Mouse (Mus musculus) C2C12 (cell line): ENCODE measurements at regions not wholly inside any gene's neighbourhood (a gene's known extent, or its start where the extent isn't known, plus 50 kb on each side); places are given as distances from the start of the nearest gene placed in this dataset.
"Not testable (repeated sequence)": the region's sequence is repeated elsewhere in the genome, so short reads cannot be mapped to it uniquely, and the experiment has no call there.

Source experiments
- H3K27me3 ChIP-seq: one replicate; pipeline ENCODE4 v1.6.1; 2011; ENCODE audit not compliant: control insufficient read depth, insufficient read depth, insufficient read length
- H3K36me3 ChIP-seq: one replicate; pipeline ENCODE4 v1.6.1; 2011; ENCODE audit not compliant: control insufficient read depth, insufficient read depth
- H3K4me3 ChIP-seq: one replicate; pipeline ENCODE4 v1.5.1; 2011; ENCODE audit warnings: mild to moderate bottlenecking, control low read depth; ENCODE audit not compliant: poor library complexity, insufficient read depth, severe bottlenecking
- H3K79me2 ChIP-seq: one replicate; pipeline ENCODE4 v1.6.1; 2011; ENCODE audit not compliant: control insufficient read depth, insufficient read depth
- H3K79me3 ChIP-seq: one replicate; pipeline ENCODE4 v1.6.1; 2011; ENCODE audit warnings: low read depth, control low read depth
- H3ac ChIP-seq: one replicate; pipeline ENCODE3; 2011; ENCODE audit warnings: low read depth; ENCODE audit not compliant: control insufficient read depth, insufficient read length
- CEBPB ChIP-seq: IDR thresholded peaks from one replicate; pipeline ENCODE4 v1.6.1; 2011; ENCODE audit warnings: low read depth, mild to moderate bottlenecking, control low read depth, moderate library complexity
- CTCF ChIP-seq: IDR thresholded peaks from one replicate; pipeline ENCODE4 v1.5.1; 2011; ENCODE audit not compliant: control insufficient read depth, insufficient read depth, insufficient read length
- FOSL1 ChIP-seq: IDR thresholded peaks from one replicate; pipeline ENCODE4 v1.8.0; 2011; ENCODE audit warnings: mild to moderate bottlenecking, low read length; ENCODE audit not compliant: poor library complexity, insufficient read depth, severe bottlenecking
- MAX ChIP-seq: IDR thresholded peaks from one replicate; pipeline ENCODE4 v1.6.1; 2011; ENCODE audit warnings: mild to moderate bottlenecking, control low read depth
- MYOD1 ChIP-seq: IDR thresholded peaks from one replicate; pipeline ENCODE4 v1.6.1; 2011; ENCODE audit warnings: low read depth; ENCODE audit not compliant: control insufficient read depth, insufficient read length
- MYOG ChIP-seq: IDR thresholded peaks from one replicate; pipeline ENCODE4 v1.6.1; 2011; ENCODE audit not compliant: control insufficient read depth, insufficient read length; ENCODE audit errors: extremely low read depth
- USF1 ChIP-seq: IDR thresholded peaks from one replicate; pipeline ENCODE4 v1.6.1; 2011; ENCODE audit warnings: low read depth, mild to moderate bottlenecking, control low read depth, moderate library complexity

- TF ChIP-seq USF1, result no peak
- TF ChIP-seq MAX, result no peak
- no peak for TF ChIP-seq MYOD1
- no peak for TF ChIP-seq CTCF
- TF ChIP-seq MYOG, result no peak
- no peak for TF ChIP-seq FOSL1
- TF ChIP-seq CEBPB, result no peak
- no peaks in the 10 kb centered on the region for H3K79me3 ChIP-seq
- no peaks in the 10 kb centered on the region for H3K27me3 ChIP-seq
- no peak overlapping the region for H3K4me3 ChIP-seq
- H3ac ChIP-seq, result no peak overlapping the region
- no peaks in the 10 kb centered on the region for H3K79me2 ChIP-seq
- H3K36me3 ChIP-seq, result no peaks in the 10 kb centered on the region
Measured at GRCm38 (mm10) chr10:96709698-96710356, 93.0 kb downstream of the Btg1 start.

- H3K4me3 ChIP-seq, result no peak overlapping the region
- H3K36me3 ChIP-seq, result no peaks in the 10 kb centered on the region
- H3ac ChIP-seq, result no peak overlapping the region
- no peaks in the 10 kb centered on the region for H3K27me3 ChIP-seq
- no peaks in the 10 kb centered on the region for H3K79me3 ChIP-seq
- TF ChIP-seq FOSL1 (no peak), MYOG (no peak), CTCF (no peak), USF1 (no peak), MYOD1 (no peak), CEBPB (no peak), MAX (no peak)
- H3K79me2 ChIP-seq, result no peaks in the 10 kb centered on the region
Measured at GRCm38 (mm10) chr10:96711993-96712392, 95.2 kb downstream of the Btg1 start.

- Histone ChIP-seq H3K79me3 (no peaks in the 10 kb centered on the region), H3K27me3 (no peaks in the 10 kb centered on the region), H3K79me2 (no peaks in the 10 kb centered on the region), H3K36me3 (no peaks in the 10 kb centered on the region), H3ac (no peak overlapping the region), H3K4me3 (no peak overlapping the region)
- TF ChIP-seq FOSL1 (no peak), MYOD1 (no peak), CTCF (no peak), MYOG (no peak), MAX (no peak), USF1 (no peak), CEBPB (no peak)
Measured at GRCm38 (mm10) chr10:96714702-96715101, 97.9 kb downstream of the Btg1 start.

- Histone ChIP-seq H3K79me2 (no peaks in the 10 kb centered on the region), H3K4me3 (no peak overlapping the region), H3K79me3 (no peaks in the 10 kb centered on the region), H3K27me3 (no peaks in the 10 kb centered on the region), H3ac (no peak overlapping the region), H3K36me3 (no peaks in the 10 kb centered on the region)
- TF ChIP-seq MYOG, result no peak
- no peak for TF ChIP-seq FOSL1
- no peak for TF ChIP-seq MYOD1
- TF ChIP-seq CTCF, result no peak
- TF ChIP-seq CEBPB, result no peak
- no peak for TF ChIP-seq USF1
- no peak for TF ChIP-seq MAX
Measured at GRCm38 (mm10) chr10:96717281-96717680, 100.5 kb downstream of the Btg1 start.

GRCm38 (mm10) chr10:96718706-96719105, 101.9 kb downstream of the Btg1 start:
- H3K36me3 ChIP-seq, H3ac ChIP-seq, H3K79me3 ChIP-seq, H3K79me2 ChIP-seq, H3K27me3 ChIP-seq, H3K4me3 ChIP-seq: not testable (repeated sequence)

- Histone ChIP-seq H3K79me3 (no peaks in the 10 kb centered on the region), H3K4me3 (no peak overlapping the region), H3K79me2 (no peaks in the 10 kb centered on the region), H3ac (no peak overlapping the region), H3K36me3 (no peaks in the 10 kb centered on the region), H3K27me3 (no peaks in the 10 kb centered on the region)
- no peak for TF ChIP-seq MAX
- no peak for TF ChIP-seq FOSL1
- TF ChIP-seq MYOG, result no peak
- no peak for TF ChIP-seq USF1
Measured at GRCm38 (mm10) chr10:96720281-96720711, 103.5 kb downstream of the Btg1 start.
